Mouse (Mus musculus): ENCODE results near the gene Abcc4. TPM values are rescaled to one million over a fixed set of nuclear protein-coding genes. Genes with fewer than 3 reads are reported as not detected.

Abcc4 gene
- polyA plus RNA-seq, 1 experiment from 2014 or later: 2.6 TPM

- H3K9ac ChIP-seq (ENCODE audit: low read depth, low read length): no peak overlapping the region
- no peak overlapping the region for H3K27ac ChIP-seq (ENCODE audit: low read depth, low read length)
- H3K4me1 ChIP-seq (ENCODE audit: control insufficient read depth, insufficient read depth, low read depth, low read length): peaks cover 3% of the 10 kb centered on the region; the same call in 1 of the 2 replicates
Observed at GRCm38 (mm10) chr14:118690921-118691320, 15.1 kb downstream of the Abcc4 start.

GRCm38 (mm10) chr14:118690336-118690735, 15.7 kb downstream of the Abcc4 start:
- Histone ChIP-seq H3K9me3 (ENCODE audit: control insufficient read depth, low read length) (no peaks in the 10 kb centered on the region), H3K36me3 (ENCODE audit: control insufficient read depth, insufficient read depth, low read length) (no peaks in the 10 kb centered on the region), H3K9ac (ENCODE audit: low read depth, low read length) (peak overlapping the region; percentile 15; the same call in 1 of the 2 replicates), H3K27me3 (replicated peaks; ENCODE audit: control insufficient read depth, insufficient read depth, low read length) (no peaks in the 10 kb centered on the region), H3K4me1 (ENCODE audit: control insufficient read depth, insufficient read depth, low read depth, low read length) (peaks cover 3% of the 10 kb centered on the region; the same call in 1 of the 2 replicates), H3K27ac (ENCODE audit: low read depth, low read length) (no peak overlapping the region), H3K4me3 (ENCODE audit: low read length) (no peak overlapping the region), H3K4me2 (ENCODE audit: low read length) (no peak overlapping the region)
- WGBS: 61% methylated on average over 10 of the region's 10 CpGs
- peak; percentile 44; the same call in 1 of the 2 replicates for ATAC-seq

More at GRCm38 (mm10) chr14:118690921-118691320, 15.1 kb downstream of the Abcc4 start:
- 78% methylated on average over 8 of the region's 8 CpGs for WGBS
- no peak for ATAC-seq
- Histone ChIP-seq H3K27me3 (replicated peaks; ENCODE audit: control insufficient read depth, insufficient read depth, low read length) (no peaks in the 10 kb centered on the region), H3K4me3 (ENCODE audit: low read length) (no peak overlapping the region), H3K36me3 (ENCODE audit: control insufficient read depth, insufficient read depth, low read length) (no peaks in the 10 kb centered on the region), H3K9me3 (ENCODE audit: control insufficient read depth, low read length) (no peaks in the 10 kb centered on the region), H3K4me2 (ENCODE audit: low read length) (no peak overlapping the region)

GRCm38 (mm10) chr14:118688643-118689042, 17.4 kb downstream of the Abcc4 start:
- Histone ChIP-seq H3K4me2 (ENCODE audit: low read length) (no peak overlapping the region), H3K9ac (ENCODE audit: low read depth, low read length) (no peak overlapping the region), H3K36me3 (ENCODE audit: control insufficient read depth, insufficient read depth, low read length) (no peaks in the 10 kb centered on the region), H3K9me3 (ENCODE audit: control insufficient read depth, low read length) (no peaks in the 10 kb centered on the region), H3K27ac (ENCODE audit: low read depth, low read length) (no peak overlapping the region), H3K4me1 (ENCODE audit: control insufficient read depth, insufficient read depth, low read depth, low read length) (peaks cover 3% of the 10 kb centered on the region; the same call in 1 of the 2 replicates), H3K27me3 (replicated peaks; ENCODE audit: control insufficient read depth, insufficient read depth, low read length) (no peaks in the 10 kb centered on the region), H3K4me3 (ENCODE audit: low read length) (no peak overlapping the region)
- WGBS: 65% methylated on average over 5 of the region's 5 CpGs
- 0 out of 2 replicates have a peak, but pooled peaks have one; percentile 10 for ATAC-seq

GRCm38 (mm10) chr14:118686861-118687260, 19.2 kb downstream of the Abcc4 start:
- no peaks in the 10 kb centered on the region for H3K36me3 ChIP-seq (ENCODE audit: control insufficient read depth, insufficient read depth, low read length)
- H3K9me3 ChIP-seq (ENCODE audit: control insufficient read depth, low read length): no peaks in the 10 kb centered on the region
- no peak overlapping the region for H3K27ac ChIP-seq (ENCODE audit: low read depth, low read length)
- no peak overlapping the region for H3K4me2 ChIP-seq (ENCODE audit: low read length)
- 86% methylated on average over 5 of the region's 5 CpGs for WGBS
- peaks cover 3% of the 10 kb centered on the region; the same call in 1 of the 2 replicates for H3K4me1 ChIP-seq (ENCODE audit: control insufficient read depth, insufficient read depth, low read depth, low read length)
- no peak overlapping the region for H3K9ac ChIP-seq (ENCODE audit: low read depth, low read length)
- H3K4me3 ChIP-seq (ENCODE audit: low read length): no peak overlapping the region
- no peak for ATAC-seq
- H3K27me3 ChIP-seq (replicated peaks; ENCODE audit: control insufficient read depth, insufficient read depth, low read length): no peaks in the 10 kb centered on the region

GRCm38 (mm10) chr14:118685572-118685971, 20.4 kb downstream of the Abcc4 start:
- no peak for ATAC-seq
- H3K4me2 ChIP-seq (ENCODE audit: low read length): no peak overlapping the region

GRCm38 (mm10) chr14:118682339-118683034, 23.5 kb downstream of the Abcc4 start:
- no peak overlapping the region for H3K4me3 ChIP-seq (ENCODE audit: low read length)
- no peak overlapping the region for H3K4me2 ChIP-seq (ENCODE audit: low read length)
- no peaks in the 10 kb centered on the region for H3K27me3 ChIP-seq (replicated peaks; ENCODE audit: control insufficient read depth, insufficient read depth, low read length)
- H3K27ac ChIP-seq (ENCODE audit: low read depth, low read length): no peak overlapping the region
- no peaks in the 10 kb centered on the region for H3K4me1 ChIP-seq (ENCODE audit: control insufficient read depth, insufficient read depth, low read depth, low read length)
- H3K36me3 ChIP-seq (ENCODE audit: control insufficient read depth, insufficient read depth, low read length): no peaks in the 10 kb centered on the region
- no peaks in the 10 kb centered on the region for H3K9me3 ChIP-seq (ENCODE audit: control insufficient read depth, low read length)
- WGBS: 64% methylated on average over 10 of the region's 10 CpGs
- no peak overlapping the region for H3K9ac ChIP-seq (ENCODE audit: low read depth, low read length)
- ATAC-seq: no peak

More at GRCm38 (mm10) chr14:118685572-118685971, 20.4 kb downstream of the Abcc4 start:
- Histone ChIP-seq H3K27ac (ENCODE audit: low read depth, low read length) (no peak overlapping the region), H3K36me3 (ENCODE audit: control insufficient read depth, insufficient read depth, low read length) (no peaks in the 10 kb centered on the region), H3K27me3 (replicated peaks; ENCODE audit: control insufficient read depth, insufficient read depth, low read length) (no peaks in the 10 kb centered on the region), H3K9me3 (ENCODE audit: control insufficient read depth, low read length) (no peaks in the 10 kb centered on the region), H3K4me1 (ENCODE audit: control insufficient read depth, insufficient read depth, low read depth, low read length) (peaks cover 3% of the 10 kb centered on the region; the same call in 1 of the 2 replicates), H3K9ac (ENCODE audit: low read depth, low read length) (no peak overlapping the region), H3K4me3 (ENCODE audit: low read length) (no peak overlapping the region)
- WGBS: 99% methylated on average over 6 of the region's 6 CpGs

GRCm38 (mm10) chr14:118681087-118681486, 24.9 kb downstream of the Abcc4 start:
- H3K27ac ChIP-seq (ENCODE audit: low read depth, low read length): no peak overlapping the region
- no peaks in the 10 kb centered on the region for H3K4me1 ChIP-seq (ENCODE audit: control insufficient read depth, insufficient read depth, low read depth, low read length)
- WGBS: 88% methylated on average over 8 of the region's 8 CpGs
- ATAC-seq: no peak
- H3K4me2 ChIP-seq (ENCODE audit: low read length): no peak overlapping the region
- H3K27me3 ChIP-seq (replicated peaks; ENCODE audit: control insufficient read depth, insufficient read depth, low read length): no peaks in the 10 kb centered on the region
- H3K9ac ChIP-seq (ENCODE audit: low read depth, low read length): no peak overlapping the region
- H3K36me3 ChIP-seq (ENCODE audit: control insufficient read depth, insufficient read depth, low read length): no peaks in the 10 kb centered on the region
- no peak overlapping the region for H3K4me3 ChIP-seq (ENCODE audit: low read length)
- no peaks in the 10 kb centered on the region for H3K9me3 ChIP-seq (ENCODE audit: control insufficient read depth, low read length)

GRCm38 (mm10) chr14:118678279-118678985, 27.6 kb downstream of the Abcc4 start:
- Histone ChIP-seq H3K27ac (ENCODE audit: low read depth, low read length) (no peak overlapping the region), H3K9me3 (ENCODE audit: control insufficient read depth, low read length) (no peaks in the 10 kb centered on the region), H3K36me3 (ENCODE audit: control insufficient read depth, insufficient read depth, low read length) (no peaks in the 10 kb centered on the region), H3K4me3 (ENCODE audit: low read length) (no peak overlapping the region), H3K4me1 (ENCODE audit: control insufficient read depth, insufficient read depth, low read depth, low read length) (no peaks in the 10 kb centered on the region), H3K4me2 (ENCODE audit: low read length) (no peak overlapping the region), H3K27me3 (replicated peaks; ENCODE audit: control insufficient read depth, insufficient read depth, low read length) (no peaks in the 10 kb centered on the region), H3K9ac (ENCODE audit: low read depth, low read length) (no peak overlapping the region)
- ATAC-seq: no peak
- 94% methylated on average over 9 of the region's 9 CpGs for WGBS

GRCm38 (mm10) chr14:118676308-118676994, 29.6 kb downstream of the Abcc4 start:
- no peaks in the 10 kb centered on the region for H3K9me3 ChIP-seq (ENCODE audit: control insufficient read depth, low read length)
- ATAC-seq: no peak
- H3K4me2 ChIP-seq (ENCODE audit: low read length): no peak overlapping the region
- H3K4me1 ChIP-seq (ENCODE audit: control insufficient read depth, insufficient read depth, low read depth, low read length): no peaks in the 10 kb centered on the region
- H3K4me3 ChIP-seq (ENCODE audit: low read length): no peak overlapping the region
- no peak overlapping the region for H3K27ac ChIP-seq (ENCODE audit: low read depth, low read length)
- no peaks in the 10 kb centered on the region for H3K36me3 ChIP-seq (ENCODE audit: control insufficient read depth, insufficient read depth, low read length)
- no peak overlapping the region for H3K9ac ChIP-seq (ENCODE audit: low read depth, low read length)
- whole genome bisulfite sequencing: 84% methylated on average over 13 of the region's 13 CpGs
- no peaks in the 10 kb centered on the region for H3K27me3 ChIP-seq (replicated peaks; ENCODE audit: control insufficient read depth, insufficient read depth, low read length)

Data from hindbrain, embryonic 16.5 days (tissue).